Mouse (Mus musculus) ES-Bruce4 (cell line): ENCODE measurements around the gene Zcchc17.

ENCODE experiments used
- CTCF ChIP-seq: IDR thresholded peaks from one replicate; pipeline ENCODE4 v1.8.1; 2011; ENCODE audit warnings: low read depth, low read length
- EP300 ChIP-seq: IDR thresholded peaks from 2 replicates; pipeline ENCODE4 v1.6.1; 2011; ENCODE audit warnings: low read depth, low read length; ENCODE audit not compliant: insufficient read depth
- POLR2A ChIP-seq: IDR thresholded peaks from one replicate; pipeline ENCODE4 v1.8.1; 2011; ENCODE audit warnings: low read length; ENCODE audit not compliant: insufficient read depth

- TF ChIP-seq CTCF (peak; percentile 11), POLR2A (no peak), EP300 (no peak)
Measured at GRCm38 (mm10) chr4:130350690-130351422, 8.9 kb downstream of the Zcchc17 start.
